Mouse (Mus musculus) G1E (cell line): ENCODE results near the gene Olfr1196. TPM values are rescaled to one million over a fixed set of nuclear protein-coding genes. Genes with fewer than 3 reads are reported as not detected.
"Not testable (repeated sequence)": the region's sequence is repeated elsewhere in the genome, so short reads cannot be mapped to it uniquely, and the experiment has no call there.

ENCODE experiments used
- ATAC-seq: 2 replicates; pipeline ENCODE4 v1.8.0; 2016; ENCODE audit warnings: mild to moderate bottlenecking; ENCODE audit not compliant: insufficient number of reproducible peaks, poor library complexity, low FRiP score, severe bottlenecking; ENCODE audit errors: extremely low read depth
- DNase-seq: peaks from one replicate; pipeline ENCODE4 v3.0.0; 2012; ENCODE audit warnings: low spot score
- H3K27me3 ChIP-seq: 2 replicates; pipeline ENCODE4 v1.6.1; 2012; ENCODE audit warnings: mild to moderate bottlenecking, low read length, inconsistent platforms; ENCODE audit not compliant: insufficient read depth
- H3K36me3 ChIP-seq: replicated peaks from 2 replicates; pipeline ENCODE3; 2012; ENCODE audit warnings: mild to moderate bottlenecking, inconsistent platforms
- H3K4me1 ChIP-seq: 2 replicates; pipeline ENCODE4 v1.6.1; 2012; ENCODE audit warnings: low read depth, low read length, inconsistent platforms, mixed read lengths; ENCODE audit not compliant: insufficient read depth
- H3K4me3 ChIP-seq: 2 replicates; pipeline ENCODE4 v1.5.1; 2012; ENCODE audit warnings: low read depth, mild to moderate bottlenecking, inconsistent platforms, low read length, moderate library complexity, mixed read lengths
- H3K9me3 ChIP-seq: replicated peaks from 2 replicates; pipeline ENCODE4 v1.6.1; 2012; ENCODE audit warnings: inconsistent platforms
- CTCF ChIP-seq: IDR thresholded peaks from 2 replicates; pipeline ENCODE4 v1.5.1; 2012; ENCODE audit warnings: low read depth, low read length, inconsistent platforms, mixed read lengths
- GATA1 ChIP-seq: IDR thresholded peaks from 2 replicates; pipeline ENCODE4 v1.6.1; 2012; ENCODE audit warnings: borderline replicate concordance, low read length, inconsistent platforms, mixed read lengths
- GATA2 ChIP-seq: IDR thresholded peaks from 2 replicates; pipeline ENCODE4 v1.6.1; 2012; ENCODE audit warnings: low read depth, low read length, inconsistent platforms, borderline replicate concordance
- POLR2AphosphoS5 ChIP-seq: IDR thresholded peaks from 2 replicates; pipeline ENCODE4 v1.6.1; 2012; ENCODE audit warnings: low read depth, low read length, inconsistent platforms; ENCODE audit not compliant: insufficient replicate concordance
- TAL1 ChIP-seq: conservative IDR thresholded peaks from 2 replicates; pipeline ENCODE4 v1.6.1; 2012; ENCODE audit warnings: low read depth, low read length, inconsistent platforms, mixed read lengths
- polyA plus RNA-seq: library from polyadenylated mRNA; stranded (reverse); fragments of >175 nt; gene quantifications from 2 replicates; pipeline ENCODE4 v1.2.3, GENCODE M21; 2012
- total RNA-seq, 2 experiments: library from RNA; stranded (forward) in 1 of 2; stranded (reverse) in 1 of 2; fragments of 200-1000 nt in 1 of 2; fragments of >200 nt in 1 of 2; fragmentation: Nextera tagmentation in 1 of 2; gene quantifications; 2 replicates each; pipeline ENCODE4 v1.2.3; 2014 to 2017

Olfr1196 gene
- not detected in 2 replicates for total RNA-seq (2014; fragmentation: Nextera tagmentation)
- total RNA-seq (2017): 0.06 and 0.11 TPM in 2 replicates
- not detected in 2 replicates for polyA plus RNA-seq

GRCm38 (mm10) chr2:88704497-88704896, at the start of gene Olfr1196:
Gene Olfr1196, minus strand, starts transcription at chr2:88704597.
- Histone ChIP-seq H3K36me3 (no peaks in the 10 kb centered on the region), H3K4me3 (no peak within 1 kb of the TSS), H3K4me1 (no peaks in the 10 kb centered on the region), H3K27me3 (no peaks in the 10 kb centered on the region), H3K9me3 (no peaks in the 10 kb centered on the region)
- DNase-seq (no peak), ATAC-seq (no peak)
- TF ChIP-seq CTCF (no peak), GATA1 (no peak), TAL1 (no peak), GATA2 (no peak), POLR2AphosphoS5 (no peak)

- ATAC-seq: no peak
- Histone ChIP-seq H3K4me3 (no peak within 1 kb of the TSS), H3K27me3 (no peaks in the 10 kb centered on the region), H3K9me3 (no peaks in the 10 kb centered on the region), H3K4me1 (no peaks in the 10 kb centered on the region), H3K36me3 (no peaks in the 10 kb centered on the region)
- TF ChIP-seq CTCF (no peak), POLR2AphosphoS5 (no peak), GATA1 (no peak), GATA2 (no peak), TAL1 (no peak)
- DNase-seq: no peak
These were observed 46.9 kb upstream of the Olfr1196 start, which contains the start of gene Olfr1198 for GRCm38 (mm10) chr2:88751270-88751669. Gene Olfr1198, minus strand, starts transcription at chr2:88751370.

GRCm38 (mm10) chr2:88743379-88743778, 39.0 kb upstream of the Olfr1196 start:
- TF ChIP-seq CTCF: no peak
- TF ChIP-seq TAL1: no peak
- Histone ChIP-seq H3K9me3 (peaks cover 3% of the 10 kb centered on the region; the same call in 1 of the 2 replicates), H3K4me1 (no peaks in the 10 kb centered on the region), H3K4me3 (no peak overlapping the region), H3K27me3 (no peaks in the 10 kb centered on the region), H3K36me3 (no peaks in the 10 kb centered on the region)
- DNase-seq (no peak), ATAC-seq (no peak)

GRCm38 (mm10) chr2:88732266-88732665, 27.9 kb upstream of the Olfr1196 start, which contains the start of gene Olfr1197:
Gene Olfr1197, minus strand, starts transcription at chr2:88732366.
- no peak for DNase-seq
- no peak for ATAC-seq
- no peaks in the 10 kb centered on the region for H3K4me1 ChIP-seq

GRCm38 (mm10) chr2:88689087-88689486, 15.3 kb downstream of the Olfr1196 start, which contains the start of gene Olfr1195:
Gene Olfr1195, minus strand, starts transcription at chr2:88689187.
- TF ChIP-seq TAL1: no peak
- TF ChIP-seq GATA2: no peak
- TF ChIP-seq GATA1: no peak
- no peak for TF ChIP-seq POLR2AphosphoS5
- no peak for TF ChIP-seq CTCF
- DNase-seq (no peak), ATAC-seq (no peak)
- H3K9me3 ChIP-seq: 0 out of 2 replicates have a peak, but pooled peaks cover 2% of the 10 kb centered on the region
- H3K4me1 ChIP-seq: no peaks in the 10 kb centered on the region
- no peaks in the 10 kb centered on the region for H3K27me3 ChIP-seq
- H3K4me3 ChIP-seq: no peak within 1 kb of the TSS
- no peaks in the 10 kb centered on the region for H3K36me3 ChIP-seq

More at GRCm38 (mm10) chr2:88732266-88732665, 27.9 kb upstream of the Olfr1196 start, which contains the start of gene Olfr1197:
- Histone ChIP-seq H3K27me3 (no peaks in the 10 kb centered on the region), H3K9me3 (no peaks in the 10 kb centered on the region), H3K4me3 (no peak within 1 kb of the TSS), H3K36me3 (no peaks in the 10 kb centered on the region)
- no peak for TF ChIP-seq GATA1

GRCm38 (mm10) chr2:88675328-88675727, 29.1 kb downstream of the Olfr1196 start, which contains the start of gene Olfr1193:
Gene Olfr1193, plus strand, starts transcription at chr2:88675628.
- DNase-seq, ATAC-seq, H3K9me3 ChIP-seq, H3K4me1 ChIP-seq, H3K36me3 ChIP-seq, H3K27me3 ChIP-seq, H3K4me3 ChIP-seq: not testable (repeated sequence)

GRCm38 (mm10) chr2:88648209-88648608, 56.2 kb downstream of the Olfr1196 start, which contains the start of gene Olfr1192-ps1:
Gene Olfr1192-ps1, plus strand, starts transcription at chr2:88648509.
- no peak within 1 kb of the TSS for H3K4me3 ChIP-seq
- no peaks in the 10 kb centered on the region for H3K4me1 ChIP-seq
- no peak for TF ChIP-seq CTCF
- no peak for TF ChIP-seq POLR2AphosphoS5
- TF ChIP-seq GATA2: no peak
- TF ChIP-seq GATA1: no peak
- TF ChIP-seq TAL1: no peak
- H3K36me3 ChIP-seq: no peaks in the 10 kb centered on the region
- ATAC-seq (no peak), DNase-seq (no peak)
- H3K9me3 ChIP-seq: peaks cover 4% of the 10 kb centered on the region; the same call in 1 of the 2 replicates
- no peaks in the 10 kb centered on the region for H3K27me3 ChIP-seq

Other genes starting within 250 kb of the Olfr1196 start
Only the 20 nearest of the 23 such genes appear.
- gene Olfr1184, start 221.0 kb downstream of the Olfr1196 start, total RNA-seq (2014; fragmentation: Nextera tagmentation): not detected in 2 replicates
- not detected in 2 replicates for gene Olfr1184, start 221.0 kb downstream of the Olfr1196 start, total RNA-seq (2017)
- gene Olfr1184, start 221.0 kb downstream of the Olfr1196 start, polyA plus RNA-seq: not detected in 2 replicates
- not detected in 2 replicates for gene Olfr1185-ps1, start 211.3 kb downstream of the Olfr1196 start, total RNA-seq (2014; fragmentation: Nextera tagmentation)
- 0.05 and 0.06 TPM in 2 replicates for gene Olfr1185-ps1, start 211.3 kb downstream of the Olfr1196 start, total RNA-seq (2017)
- not detected in 2 replicates for gene Olfr1185-ps1, start 211.3 kb downstream of the Olfr1196 start, polyA plus RNA-seq
- not detected in 2 replicates for gene Olfr1186, start 186.0 kb downstream of the Olfr1196 start, total RNA-seq (2014; fragmentation: Nextera tagmentation)
- gene Olfr1186, start 186.0 kb downstream of the Olfr1196 start, total RNA-seq (2017): 0.27 TPM in 1 of 2 replicates, not detected in the other
- gene Olfr1186, start 186.0 kb downstream of the Olfr1196 start, polyA plus RNA-seq: not detected in 2 replicates
- not detected in 2 replicates for gene Olfr1188, start 147.7 kb downstream of the Olfr1196 start, total RNA-seq (2014; fragmentation: Nextera tagmentation)
- gene Olfr1188, start 147.7 kb downstream of the Olfr1196 start, total RNA-seq (2017): 0.17 and 0.27 TPM in 2 replicates
- gene Olfr1188, start 147.7 kb downstream of the Olfr1196 start, polyA plus RNA-seq: not detected in 2 replicates
- not detected in 2 replicates for gene Olfr1189, start 118.1 kb downstream of the Olfr1196 start, total RNA-seq (2014; fragmentation: Nextera tagmentation)
- 0.06 and 0.16 TPM in 2 replicates for gene Olfr1189, start 118.1 kb downstream of the Olfr1196 start, total RNA-seq (2017)
- not detected in 2 replicates for gene Olfr1189, start 118.1 kb downstream of the Olfr1196 start, polyA plus RNA-seq
- gene Olfr1191-ps1, start 64.1 kb downstream of the Olfr1196 start, total RNA-seq (2014; fragmentation: Nextera tagmentation): not detected in 2 replicates
- 0.05 TPM in 1 of 2 replicates, not detected in the other for gene Olfr1191-ps1, start 64.1 kb downstream of the Olfr1196 start, total RNA-seq (2017)
- not detected in 2 replicates for gene Olfr1191-ps1, start 64.1 kb downstream of the Olfr1196 start, polyA plus RNA-seq
- gene Olfr1192-ps1, start 56.1 kb downstream of the Olfr1196 start, total RNA-seq (2014; fragmentation: Nextera tagmentation): not detected in 2 replicates
- 0.12 and 0.27 TPM in 2 replicates for gene Olfr1192-ps1, start 56.1 kb downstream of the Olfr1196 start, total RNA-seq (2017)
- not detected in 2 replicates for gene Olfr1192-ps1, start 56.1 kb downstream of the Olfr1196 start, polyA plus RNA-seq
- not detected in 2 replicates for gene Olfr1193, start 29.0 kb downstream of the Olfr1196 start, total RNA-seq (2014; fragmentation: Nextera tagmentation)
- gene Olfr1193, start 29.0 kb downstream of the Olfr1196 start, total RNA-seq (2017): 0.12 and 0.55 TPM in 2 replicates
- gene Olfr1193, start 29.0 kb downstream of the Olfr1196 start, polyA plus RNA-seq: not detected in 2 replicates
- not detected in 2 replicates for gene Olfr1195, start 15.4 kb downstream of the Olfr1196 start, total RNA-seq (2014; fragmentation: Nextera tagmentation)
- gene Olfr1195, start 15.4 kb downstream of the Olfr1196 start, total RNA-seq (2017): not detected in 2 replicates
- gene Olfr1195, start 15.4 kb downstream of the Olfr1196 start, polyA plus RNA-seq: not detected in 2 replicates
- gene Olfr1197, start 27.8 kb upstream of the Olfr1196 start, total RNA-seq (2014; fragmentation: Nextera tagmentation): not detected in 2 replicates
- gene Olfr1197, start 27.8 kb upstream of the Olfr1196 start, total RNA-seq (2017): 0.05 TPM in 1 of 2 replicates, not detected in the other
- not detected in 2 replicates for gene Olfr1197, start 27.8 kb upstream of the Olfr1196 start, polyA plus RNA-seq
- gene Olfr1198, start 46.8 kb upstream of the Olfr1196 start, total RNA-seq (2014; fragmentation: Nextera tagmentation): not detected in 2 replicates
- gene Olfr1198, start 46.8 kb upstream of the Olfr1196 start, total RNA-seq (2017): 0.05 TPM in 1 of 2 replicates, not detected in the other
- gene Olfr1198, start 46.8 kb upstream of the Olfr1196 start, polyA plus RNA-seq: not detected in 2 replicates
- gene Olfr1199, start 55.9 kb upstream of the Olfr1196 start, total RNA-seq (2014; fragmentation: Nextera tagmentation): not detected in 2 replicates
- gene Olfr1199, start 55.9 kb upstream of the Olfr1196 start, total RNA-seq (2017): 0.11 TPM in 1 of 2 replicates, not detected in the other
- gene Olfr1199, start 55.9 kb upstream of the Olfr1196 start, polyA plus RNA-seq: not detected in 2 replicates
- not detected in 2 replicates for gene Olfr1200, start 65.9 kb upstream of the Olfr1196 start, total RNA-seq (2014; fragmentation: Nextera tagmentation)
- 0.38 TPM in 1 of 2 replicates, not detected in the other for gene Olfr1200, start 65.9 kb upstream of the Olfr1196 start, total RNA-seq (2017)
- gene Olfr1200, start 65.9 kb upstream of the Olfr1196 start, polyA plus RNA-seq: not detected in 2 replicates
- gene Olfr1201, start 88.4 kb upstream of the Olfr1196 start, total RNA-seq (2014; fragmentation: Nextera tagmentation): not detected in 2 replicates
- 0.11 and 0.17 TPM in 2 replicates for gene Olfr1201, start 88.4 kb upstream of the Olfr1196 start, total RNA-seq (2017)
- gene Olfr1201, start 88.4 kb upstream of the Olfr1196 start, polyA plus RNA-seq: not detected in 2 replicates
- not detected in 2 replicates for gene Olfr1202, start 109.9 kb upstream of the Olfr1196 start, total RNA-seq (2014; fragmentation: Nextera tagmentation)
- 0.06 and 0.11 TPM in 2 replicates for gene Olfr1202, start 109.9 kb upstream of the Olfr1196 start, total RNA-seq (2017)
- gene Olfr1202, start 109.9 kb upstream of the Olfr1196 start, polyA plus RNA-seq: not detected in 2 replicates
- gene Olfr1205, start 125.1 kb upstream of the Olfr1196 start, total RNA-seq (2014; fragmentation: Nextera tagmentation): not detected in 2 replicates
- gene Olfr1205, start 125.1 kb upstream of the Olfr1196 start, total RNA-seq (2017): 0.05 TPM in 1 of 2 replicates, not detected in the other
- not detected in 2 replicates for gene Olfr1205, start 125.1 kb upstream of the Olfr1196 start, polyA plus RNA-seq
- gene Olfr1204, start 144.7 kb upstream of the Olfr1196 start, total RNA-seq (2014; fragmentation: Nextera tagmentation): not detected in 2 replicates
- gene Olfr1204, start 144.7 kb upstream of the Olfr1196 start, total RNA-seq (2017): 0.06 and 0.11 TPM in 2 replicates
- gene Olfr1204, start 144.7 kb upstream of the Olfr1196 start, polyA plus RNA-seq: not detected in 2 replicates
- gene Olfr1206, start 158.6 kb upstream of the Olfr1196 start, total RNA-seq (2014; fragmentation: Nextera tagmentation): not detected in 2 replicates
- gene Olfr1206, start 158.6 kb upstream of the Olfr1196 start, total RNA-seq (2017): 0.16 TPM in 1 of 2 replicates, not detected in the other
- not detected in 2 replicates for gene Olfr1206, start 158.6 kb upstream of the Olfr1196 start, polyA plus RNA-seq
- not detected in 2 replicates for gene Olfr1208, start 197.7 kb upstream of the Olfr1196 start, total RNA-seq (2014; fragmentation: Nextera tagmentation)
- 0.11 and 0.17 TPM in 2 replicates for gene Olfr1208, start 197.7 kb upstream of the Olfr1196 start, total RNA-seq (2017)
- gene Olfr1208, start 197.7 kb upstream of the Olfr1196 start, polyA plus RNA-seq: not detected in 2 replicates
- not detected in 2 replicates for gene Olfr1209, start 210.6 kb upstream of the Olfr1196 start, total RNA-seq (2014; fragmentation: Nextera tagmentation)
- gene Olfr1209, start 210.6 kb upstream of the Olfr1196 start, total RNA-seq (2017): 0.05 TPM in 1 of 2 replicates, not detected in the other
- 0.07 TPM in 1 of 2 replicates, not detected in the other for gene Olfr1209, start 210.6 kb upstream of the Olfr1196 start, polyA plus RNA-seq